In genomic region chr7:141229702-141230101, GRCm38 (mm10) we compare ENCODE assay signal across 8 mouse cellular contexts. TPM values are rescaled to one million over a fixed set of nuclear protein-coding genes. Genes with fewer than 3 reads are reported as not detected.
DNase-seq lines count a peak whose midpoint lies in the region; ATAC-seq and TF ChIP-seq lines count a peak whose summit lies in the region.

No protein-coding gene starts in this region.

- dilution Hi-C loops in CH12.LX (cut with MboI; ENCODE audit: extremely low pct_ligation_motif_present, extremely low pct_unique_long_range_greater_than_20kb, low sequenced_read_pairs), result no loop called here

- peak overlapping the region; percentile 83 for H3K9ac ChIP-seq in heart, adult 2 months (ENCODE audit: low read depth, low read length)
- peak overlapping the region; percentile 95 for H3K9ac ChIP-seq in CH12.LX (ENCODE audit: insufficient read depth, low read depth)
- H3K9ac ChIP-seq in forebrain, embryonic 15.5 days (replicated peaks), result peak overlapping the region; percentile 91
- H3K9ac ChIP-seq in liver, embryonic 14.5 days (replicated peaks), result peak overlapping the region; percentile 97

- WGBS in heart, adult 2 months, result 40% methylated on average over 6 of the region's 6 CpGs
- WGBS in forebrain, embryonic 15.5 days, result 70% methylated on average over 6 of the region's 6 CpGs
- 29% methylated on average over 6 of the region's 6 CpGs for WGBS in liver, embryonic 14.5 days (ENCODE audit: insufficient replicate concordance)

- peaks cover 6% of the 10 kb centered on the region for H3K36me3 ChIP-seq in heart, adult 2 months (ENCODE audit: control insufficient read depth, insufficient read depth, low read length)
- H3K36me3 ChIP-seq in CH12.LX (replicated peaks in 1 of 2; ENCODE audit: control insufficient read depth in 1 of 2, insufficient read depth in 1 of 2, low read length in 1 of 2), result peaks cover 33 to 45% of the 10 kb centered on the region in 2 experiments
- peaks cover 32% of the 10 kb centered on the region for H3K36me3 ChIP-seq in forebrain, embryonic 15.5 days
- H3K36me3 ChIP-seq in liver, embryonic 14.5 days (replicated peaks; ENCODE audit: control insufficient read depth, insufficient read depth, low read depth), result peaks cover 37% of the 10 kb centered on the region

- no peak for TF ChIP-seq CTCF in heart, adult 2 months (IDR thresholded peaks at IDR 0.05)
- TF ChIP-seq CTCF in CH12.LX (conservative IDR thresholded peaks at IDR 0.05 in 1 of 2, IDR thresholded peaks at IDR 0.05 in 1 of 2; ENCODE audit: low read depth in 2 of 2, low read length in 2 of 2), result no peak
- no peak for TF ChIP-seq CTCF in liver, embryonic 14.5 days (IDR thresholded peaks at IDR 0.05; ENCODE audit: low read depth)

- peaks cover 8% of the 10 kb centered on the region for H3K79me2 ChIP-seq in heart, adult 2 months (replicated peaks; ENCODE audit: control insufficient read depth, insufficient read depth, low read length)
- peaks cover 48% of the 10 kb centered on the region for H3K79me2 ChIP-seq in CH12.LX (replicated peaks; ENCODE audit: control insufficient read depth, extremely low read depth, insufficient read depth, poor library complexity, severe bottlenecking)

- in situ Hi-C loops in CH12.LX (cut with MboI; ENCODE audit: low pct_ligation_motif_present, low pct_unique_long_range_greater_than_20kb, low sequenced_read_pairs), result no loop called here

- no peak for ATAC-seq in forebrain, embryonic 15.5 days (replicated peaks)
- ATAC-seq in liver, embryonic 14.5 days (ENCODE audit: insufficient read depth), result no peak

- TF ChIP-seq RAD21 in CH12.LX (IDR thresholded peaks at IDR 0.05; ENCODE audit: low read depth, low read length), result no peak

- TF ChIP-seq EP300 in heart, adult 2 months (IDR thresholded peaks at IDR 0.05; ENCODE audit: insufficient read depth, low read depth, low read length), result no peak
- no peak for TF ChIP-seq EP300 in CH12.LX (IDR thresholded peaks at IDR 0.05; ENCODE audit: low read length)
- no peak for TF ChIP-seq EP300 in liver, embryonic 14.5 days (IDR thresholded peaks at IDR 0.05; ENCODE audit: low read depth)

- H3K4me2 ChIP-seq in CH12.LX (ENCODE audit: insufficient read depth, low read depth, poor library complexity, severe bottlenecking), result peak overlapping the region; percentile 96
- H3K4me2 ChIP-seq in forebrain, embryonic 15.5 days (replicated peaks), result peak overlapping the region; percentile 82
- H3K4me2 ChIP-seq in liver, embryonic 14.5 days (ENCODE audit: low read depth), result peak overlapping the region; percentile 74

- no peaks in the 10 kb centered on the region for H3K27me3 ChIP-seq in heart, adult 2 months (ENCODE audit: control insufficient read depth, insufficient read depth, low read length)
- H3K27me3 ChIP-seq in CH12.LX (replicated peaks), result peaks cover 13% of the 10 kb centered on the region
- no peaks in the 10 kb centered on the region for H3K27me3 ChIP-seq in forebrain, embryonic 15.5 days
- no peaks in the 10 kb centered on the region for H3K27me3 ChIP-seq in liver, embryonic 14.5 days (ENCODE audit: control insufficient read depth, insufficient read depth, low read length)

- TF ChIP-seq POLR2A in heart, adult 2 months (IDR thresholded peaks at IDR 0.05; ENCODE audit: insufficient read depth, low read depth, low read length), result no peak
- no peak for TF ChIP-seq POLR2A in CH12.LX (IDR thresholded peaks at IDR 0.05; ENCODE audit: low read depth, low read length)

- intact Hi-C loops in heart, adult 2 months (cut with DNase I), result loop anchor here (5.0 kb wide), 1 partner anchor 133 kb away; no protein-coding TSS in a partner anchor
- intact Hi-C loops in heart, postnatal 10 days (cut with DNase I), result loop anchor here (2.0 kb wide), 1 partner anchor 133 kb away; no protein-coding TSS in a partner anchor
- intact Hi-C loops in left cerebral cortex, postnatal 4 days (cut with DNase I), result no loop called here

- no peak overlapping the region for H3K27ac ChIP-seq in heart, adult 2 months
- H3K27ac ChIP-seq in CH12.LX (ENCODE audit: insufficient read depth, low read depth), result no peak overlapping the region
- no peak overlapping the region for H3K27ac ChIP-seq in forebrain, embryonic 15.5 days (replicated peaks)
- H3K27ac ChIP-seq in liver, embryonic 14.5 days, result no peak overlapping the region

- H3K4me3 ChIP-seq in heart, adult 2 months, result peak overlapping the region; percentile 73
- peak overlapping the region; percentile 88 to 100 (median 99) for H3K4me3 ChIP-seq in CH12.LX (replicated peaks in 1 of 3; ENCODE audit: low read depth in 2 of 3, low read length in 2 of 3, poor library complexity in 1 of 3)
- peak overlapping the region; percentile 90 for H3K4me3 ChIP-seq in forebrain, embryonic 15.5 days
- H3K4me3 ChIP-seq in liver, embryonic 14.5 days (ENCODE audit: insufficient read depth in 1 of 2, low read depth in 2 of 2, low read length in 2 of 2), result peak overlapping the region; percentile 92 to 95

- H3K4me1 ChIP-seq in heart, adult 2 months (ENCODE audit: control insufficient read depth, insufficient read depth, low read length), result peaks cover 9% of the 10 kb centered on the region
- peaks cover 4 to 30% of the 10 kb centered on the region in 2 experiments; a peak in 3 of 4 replicates for H3K4me1 ChIP-seq in CH12.LX (ENCODE audit: control insufficient read depth in 1 of 2, insufficient read depth in 2 of 2)
- peaks cover 24% of the 10 kb centered on the region for H3K4me1 ChIP-seq in forebrain, embryonic 15.5 days
- peaks cover 8 to 12% of the 10 kb centered on the region in 2 experiments for H3K4me1 ChIP-seq in liver, embryonic 14.5 days (replicated peaks; ENCODE audit: control insufficient read depth in 2 of 2, insufficient read depth in 2 of 2, low read length in 1 of 2)

- DNase-seq in heart, adult 2 months, result no peak
- no peak for DNase-seq in heart, postnatal 10 days
- no peak for DNase-seq in CH12.LX (ENCODE audit: extremely low read depth)
- no peak for DNase-seq in liver, embryonic 14.5 days (ENCODE audit: low read depth in 3 of 3, low spot score in 3 of 3)
- no peak for DNase-seq in frontal cortex, postnatal 14 days (ENCODE audit: low spot score in 2 of 2)
- DNase-seq in left cerebral cortex, postnatal 4 days, result no peak
- DNase-seq in B cell, adult 2 months, result no peak

- peaks cover 7% of the 10 kb centered on the region for H3K9me3 ChIP-seq in CH12.LX (replicated peaks; ENCODE audit: low read length)
- H3K9me3 ChIP-seq in forebrain, embryonic 15.5 days, result no peaks in the 10 kb centered on the region
- H3K9me3 ChIP-seq in liver, embryonic 14.5 days (ENCODE audit: control insufficient read depth, low read length), result no peaks in the 10 kb centered on the region

RNA-seq across cellular contexts. Expression of gene Phrf1, which starts 1.1 kb away (rescaled TPM):
- total RNA-seq in heart, adult 2 months (2021), result 10 to 100 TPM; 26.8 to 32.1 TPM
- 8.9 and 10.2 TPM in 2 replicates for polyA plus RNA-seq in heart, adult 2 months (2012; rRNA removed)
- total RNA-seq in heart, postnatal 10 days (2021), result 10 to 100 TPM; 46.1 to 47.4 TPM
- total RNA-seq in CH12.LX (2012; rRNA removed), result 51.7 and 52.5 TPM in 2 replicates
- 21.8 and 22.4 TPM in 2 replicates for total RNA-seq in CH12.LX (2014; rRNA removed)
- 59.2 and 67.0 TPM in 2 replicates for polyA plus RNA-seq in CH12.LX (2012; ENCODE audit: insufficient read length, low read depth)
- polyA plus RNA-seq in forebrain, embryonic 15.5 days (2015; fragmentation: Nextera tagmentation; extraction: Ambion mirVana), result 80.2 and 81.8 TPM in 2 replicates
- polyA plus RNA-seq in liver, embryonic 14.5 days (2012; rRNA removed), result 10.4 and 14.1 TPM in 2 replicates
- polyA plus RNA-seq in liver, embryonic 14.5 days (2014; fragmentation: Nextera tagmentation; extraction: Ambion mirVana), result 25.7 and 28.3 TPM in 2 replicates
- 10 to 100 TPM; 81.2 to 89.1 TPM for total RNA-seq in left cerebral cortex, postnatal 4 days (2021)

RNA-seq across cellular contexts. Expression of gene Rassf7, which starts 14.0 kb away (rescaled TPM):
- total RNA-seq in heart, adult 2 months (2021), result under 1 TPM; 0.25 to 0.42 TPM
- polyA plus RNA-seq in heart, adult 2 months (2012; rRNA removed), result 2.2 and 3.3 TPM in 2 replicates
- 1 to 10 TPM; 1.9 to 4.9 TPM for total RNA-seq in heart, postnatal 10 days (2021)
- total RNA-seq in CH12.LX (2012; rRNA removed), result 9.4 and 11.6 TPM in 2 replicates
- 6.7 and 8.1 TPM in 2 replicates for total RNA-seq in CH12.LX (2014; rRNA removed)
- 4.1 and 4.6 TPM in 2 replicates for polyA plus RNA-seq in CH12.LX (2012; ENCODE audit: insufficient read length, low read depth)
- 24.6 and 26.9 TPM in 2 replicates for polyA plus RNA-seq in forebrain, embryonic 15.5 days (2015; fragmentation: Nextera tagmentation; extraction: Ambion mirVana)
- 21.6 and 28.3 TPM in 2 replicates for polyA plus RNA-seq in liver, embryonic 14.5 days (2012; rRNA removed)
- polyA plus RNA-seq in liver, embryonic 14.5 days (2014; fragmentation: Nextera tagmentation; extraction: Ambion mirVana), result 16.8 and 22.4 TPM in 2 replicates
- total RNA-seq in left cerebral cortex, postnatal 4 days (2021), result 1 to 10 TPM; 3.8 to 4.7 TPM

RNA-seq across cellular contexts. Expression of gene Lmntd2, which starts 15.8 kb away (rescaled TPM):
- not detected for total RNA-seq in heart, adult 2 months (2021)
- 0.18 and 0.20 TPM in 2 replicates for polyA plus RNA-seq in heart, adult 2 months (2012; rRNA removed)
- not detected for total RNA-seq in heart, postnatal 10 days (2021)
- total RNA-seq in CH12.LX (2012; rRNA removed) (0.50 and 1.1 TPM in 2 replicates), CH12.LX (2014; rRNA removed) (0.55 and 0.97 TPM in 2 replicates)
- 0.85 and 0.89 TPM in 2 replicates for polyA plus RNA-seq in CH12.LX (2012; ENCODE audit: insufficient read length, low read depth)
- polyA plus RNA-seq in forebrain, embryonic 15.5 days (2015; fragmentation: Nextera tagmentation; extraction: Ambion mirVana), result 0.75 and 1.4 TPM in 2 replicates
- polyA plus RNA-seq in liver, embryonic 14.5 days (2012; rRNA removed), result 2.0 and 2.3 TPM in 2 replicates
- 0.25 and 0.66 TPM in 2 replicates for polyA plus RNA-seq in liver, embryonic 14.5 days (2014; fragmentation: Nextera tagmentation; extraction: Ambion mirVana)
- under 1 TPM in 1 of 2 experiments, not detected in 1; 0.18 TPM for total RNA-seq in left cerebral cortex, postnatal 4 days (2021)

RNA-seq across cellular contexts. Expression of gene Lrrc56, which starts 35.7 kb away (rescaled TPM):
- 1 to 10 TPM; 2.3 to 3.1 TPM for total RNA-seq in heart, adult 2 months (2021)
- 4.6 and 4.9 TPM in 2 replicates for polyA plus RNA-seq in heart, adult 2 months (2012; rRNA removed)
- 1 to 10 TPM; 3.3 to 4.0 TPM for total RNA-seq in heart, postnatal 10 days (2021)
- 0.92 and 0.93 TPM in 2 replicates for total RNA-seq in CH12.LX (2012; rRNA removed)
- total RNA-seq in CH12.LX (2014; rRNA removed), result 0.46 and 0.89 TPM in 2 replicates
- polyA plus RNA-seq in CH12.LX (2012; ENCODE audit: insufficient read length, low read depth), result 1.0 and 1.4 TPM in 2 replicates
- polyA plus RNA-seq in forebrain, embryonic 15.5 days (2015; fragmentation: Nextera tagmentation; extraction: Ambion mirVana), result 10.3 and 12.7 TPM in 2 replicates
- polyA plus RNA-seq in liver, embryonic 14.5 days (2012; rRNA removed), result 15.3 and 20.3 TPM in 2 replicates
- polyA plus RNA-seq in liver, embryonic 14.5 days (2014; fragmentation: Nextera tagmentation; extraction: Ambion mirVana), result 10.4 and 10.9 TPM in 2 replicates
- 1 to 10 TPM; 6.2 to 7.4 TPM for total RNA-seq in left cerebral cortex, postnatal 4 days (2021)

RNA-seq across cellular contexts. Expression of gene Hras, which starts 35.9 kb away (rescaled TPM):
- total RNA-seq in heart, adult 2 months (2021), result 100 to 1,000 TPM in 1 of 2 experiments, 10 to 100 TPM in 1; 90.8 to 105 TPM
- polyA plus RNA-seq in heart, adult 2 months (2012; rRNA removed), result 63.7 and 79.9 TPM in 2 replicates
- 100 to 1,000 TPM; 102 to 114 TPM for total RNA-seq in heart, postnatal 10 days (2021)
- total RNA-seq in CH12.LX (2012; rRNA removed) (82.0 and 106 TPM in 2 replicates), CH12.LX (2014; rRNA removed) (43.6 and 48.9 TPM in 2 replicates)
- polyA plus RNA-seq in CH12.LX (2012; ENCODE audit: insufficient read length, low read depth), result 71.3 and 86.3 TPM in 2 replicates
- polyA plus RNA-seq in forebrain, embryonic 15.5 days (2015; fragmentation: Nextera tagmentation; extraction: Ambion mirVana), result 126 and 127 TPM in 2 replicates
- 50.8 and 66.8 TPM in 2 replicates for polyA plus RNA-seq in liver, embryonic 14.5 days (2012; rRNA removed)
- polyA plus RNA-seq in liver, embryonic 14.5 days (2014; fragmentation: Nextera tagmentation; extraction: Ambion mirVana), result 84.4 and 102 TPM in 2 replicates
- total RNA-seq in left cerebral cortex, postnatal 4 days (2021), result 100 to 1,000 TPM; 194 to 211 TPM
